Mouse (Mus musculus) gastrocnemius, adult 18-20 months (tissue): ENCODE measurements around the gene Rimbp2. TPM values are rescaled to one million over a fixed set of nuclear protein-coding genes. Genes with fewer than 3 reads are reported as not detected.
"Not testable (repeated sequence)": the region's sequence is repeated elsewhere in the genome, so short reads cannot be mapped to it uniquely, and the experiment has no call there.

Experiments
- DNase-seq: peaks from one replicate; pipeline ENCODE4 v3.0.0; 2021; ENCODE audit warnings: low spot score
- long read RNA-seq, 2 experiments: library from polyadenylated mRNA; stranded (forward); transcript quantifications; one replicate each; pipeline ENCODE4 v2.0.0; 2021
- total RNA-seq, 2 experiments: library from RNA; stranded (reverse); gene quantifications; 2 replicates each; pipeline ENCODE4 v1.2.3; 2021

Gene Rimbp2
- total RNA-seq = not detected
- long read RNA-seq, experiment 1 = 0 reads
- long read RNA-seq, experiment 2 = 0 reads

GRCm38 (mm10) chr5:128953278-128954070 lies at the start of gene Rimbp2:
Gene Rimbp2 (minus strand): TSS chr5:128953486.
- DNase-seq = no peak

GRCm38 (mm10) chr5:129002571-129003011 lies 49.3 kb upstream of the Rimbp2 start:
- DNase-seq = no peak

GRCm38 (mm10) chr5:129000706-129001468 lies 47.6 kb upstream of the Rimbp2 start:
- DNase-seq = peak; percentile 41

GRCm38 (mm10) chr5:128987141-128987954 lies 34.1 kb upstream of the Rimbp2 start:
- DNase-seq = no peak

GRCm38 (mm10) chr5:128985946-128986345 lies 32.7 kb upstream of the Rimbp2 start:
- DNase-seq = no peak

- DNase-seq = no peak
Observed at GRCm38 (mm10) chr5:128984536-128984935, 31.2 kb upstream of the Rimbp2 start.

GRCm38 (mm10) chr5:128981607-128982006 lies 28.3 kb upstream of the Rimbp2 start:
- DNase-seq = peak; percentile 65

GRCm38 (mm10) chr5:128980857-128981256 lies 27.6 kb upstream of the Rimbp2 start:
- DNase-seq = no peak

GRCm38 (mm10) chr5:128978957-128979356 lies 25.7 kb upstream of the Rimbp2 start:
- no peak for DNase-seq

GRCm38 (mm10) chr5:128977466-128977865 lies 24.2 kb upstream of the Rimbp2 start:
- DNase-seq = not testable (repeated sequence)

GRCm38 (mm10) chr5:128976266-128976665 lies 23.0 kb upstream of the Rimbp2 start:
- no peak for DNase-seq

- peak; percentile 44 for DNase-seq
Observed at GRCm38 (mm10) chr5:128971298-128971697, 18.0 kb upstream of the Rimbp2 start.

- DNase-seq = no peak
Observed at GRCm38 (mm10) chr5:128970878-128971277, 17.6 kb upstream of the Rimbp2 start.

GRCm38 (mm10) chr5:128964353-128964752 lies 11.1 kb upstream of the Rimbp2 start:
- no peak for DNase-seq

- DNase-seq = no peak
Observed at GRCm38 (mm10) chr5:128958916-128959315, 5.6 kb upstream of the Rimbp2 start.

GRCm38 (mm10) chr5:128954371-128954770 lies 1.1 kb upstream of the Rimbp2 start:
- DNase-seq = not testable (repeated sequence)

- no peak for DNase-seq
Observed at GRCm38 (mm10) chr5:128952291-128953195, 743 bp downstream of the Rimbp2 start.

GRCm38 (mm10) chr5:128951472-128951871 lies 1.8 kb downstream of the Rimbp2 start:
- DNase-seq = no peak

- DNase-seq = peak; percentile 7
Observed at GRCm38 (mm10) chr5:128947093-128947492, 6.2 kb downstream of the Rimbp2 start.

GRCm38 (mm10) chr5:128940436-128940835 lies 12.8 kb downstream of the Rimbp2 start:
- no peak for DNase-seq
